Comparison of ENCODE assay signal across 8 mouse cellular contexts in genomic region chr2:124334655-124335054, GRCm38 (mm10).
DNase-seq lines count a peak whose midpoint lies in the region; ATAC-seq and TF ChIP-seq lines count a peak whose summit lies in the region.
"Not testable (repeated sequence)": the region's sequence is repeated elsewhere in the genome, so short reads cannot be mapped to it uniquely, and the experiment has no call there.

No protein-coding gene starts in this region.

- H3K4me3 ChIP-seq in forebrain, embryonic 14.5 days (ENCODE audit: low read depth, low read length); hindbrain, postnatal 0 days (ENCODE audit: low read length); lung, embryonic 14.5 days (ENCODE audit: low read depth, low read length); midbrain, embryonic 11.5 days (ENCODE audit: low read depth, low read length); stomach, postnatal 0 days (ENCODE audit: low read depth, low read length): not testable (repeated sequence)

- H3K36me3 ChIP-seq in forebrain, embryonic 14.5 days (ENCODE audit: control insufficient read depth, insufficient read depth, low read length); hindbrain, postnatal 0 days (ENCODE audit: insufficient read depth, low read length); lung, embryonic 14.5 days (ENCODE audit: insufficient read depth); midbrain, embryonic 11.5 days (ENCODE audit: control insufficient read depth, insufficient read depth, low read length); stomach, postnatal 0 days (ENCODE audit: control insufficient read depth, insufficient read depth, low read length): not testable (repeated sequence)

- not testable (repeated sequence) for H3K4me2 ChIP-seq in forebrain, embryonic 14.5 days (ENCODE audit: low read length); hindbrain, postnatal 0 days (ENCODE audit: low read depth, low read length); lung, embryonic 14.5 days; midbrain, embryonic 11.5 days; stomach, postnatal 0 days (replicated peaks; ENCODE audit: low read depth)

- ATAC-seq in forebrain, embryonic 14.5 days; hindbrain, postnatal 0 days; lung, embryonic 14.5 days (ENCODE audit: insufficient read depth); midbrain, embryonic 11.5 days (ENCODE audit: low FRiP score); stomach, postnatal 0 days (ENCODE audit: low FRiP score, low TSS enrichment): not testable (repeated sequence)

- 77% methylated on average over 2 of the region's 2 CpGs for WGBS in forebrain, embryonic 14.5 days
- 84% methylated on average over 2 of the region's 2 CpGs for WGBS in hindbrain, postnatal 0 days
- WGBS in lung, embryonic 14.5 days = 64% methylated on average over 2 of the region's 2 CpGs
- 85% methylated on average over 2 of the region's 2 CpGs for WGBS in midbrain, embryonic 11.5 days
- 65% methylated on average over 2 of the region's 2 CpGs for WGBS in stomach, postnatal 0 days

- TF ChIP-seq EP300 in stomach, postnatal 0 days (optimal IDR thresholded peaks at IDR 0.05) = not testable (repeated sequence)

- not testable (repeated sequence) for H3K27ac ChIP-seq in forebrain, embryonic 14.5 days (ENCODE audit: low read depth, low read length); hindbrain, postnatal 0 days; lung, embryonic 14.5 days (ENCODE audit: low read depth); midbrain, embryonic 11.5 days (ENCODE audit: low read depth, low read length); stomach, postnatal 0 days (replicated peaks)

- not testable (repeated sequence) for H3K27me3 ChIP-seq in forebrain, embryonic 14.5 days (replicated peaks; ENCODE audit: control insufficient read depth, insufficient read depth, low read length); hindbrain, postnatal 0 days (ENCODE audit: insufficient read depth, low read length); lung, embryonic 14.5 days (ENCODE audit: insufficient read depth, low read length); midbrain, embryonic 11.5 days (ENCODE audit: control insufficient read depth, insufficient read depth, low read length); stomach, postnatal 0 days (ENCODE audit: control insufficient read depth, insufficient read depth, low read length)

- not testable (repeated sequence) for H3K9ac ChIP-seq in forebrain, embryonic 14.5 days (ENCODE audit: low read length); hindbrain, postnatal 0 days (replicated peaks; ENCODE audit: low read length); lung, embryonic 14.5 days; midbrain, embryonic 11.5 days (ENCODE audit: low read length); stomach, postnatal 0 days (ENCODE audit: low read length)

- DNase-seq in 3134 (ENCODE audit: extremely low read depth, insufficient read length, low spot score) = peak; percentile 11
- peak; percentile 11 for DNase-seq in ZHBTc4 (ENCODE audit: low read depth, low spot score)
- peak; percentile 22 to 31 for DNase-seq in cerebellum, postnatal 10 days
- DNase-seq in forebrain, embryonic 14.5 days (ENCODE audit: low spot score) = peak; percentile 39
- not testable (repeated sequence) for DNase-seq in hindbrain, postnatal 0 days (ENCODE audit: low spot score); stomach, postnatal 0 days (ENCODE audit: low spot score)
- peak; percentile 39 for DNase-seq in lung, embryonic 14.5 days
- DNase-seq in midbrain, embryonic 11.5 days (ENCODE audit: low spot score, missing footprints) = peak; percentile 10

- H3K4me1 ChIP-seq in forebrain, embryonic 14.5 days (ENCODE audit: control insufficient read depth, insufficient read depth, low read length); hindbrain, postnatal 0 days (ENCODE audit: insufficient read depth, low read length); lung, embryonic 14.5 days (ENCODE audit: insufficient read depth); midbrain, embryonic 11.5 days (ENCODE audit: control insufficient read depth, insufficient read depth, low read length); stomach, postnatal 0 days (replicated peaks; ENCODE audit: control insufficient read depth, insufficient read depth): not testable (repeated sequence)

- TF ChIP-seq CTCF in hindbrain, postnatal 0 days (IDR thresholded peaks at IDR 0.05; ENCODE audit: low read depth) = peak; percentile 39; the same call in 1 of the 2 replicates
- peak; percentile 18; the same call in 1 of the 2 replicates for TF ChIP-seq CTCF in lung, embryonic 14.5 days (IDR thresholded peaks at IDR 0.05; ENCODE audit: low read depth)
- TF ChIP-seq CTCF in stomach, postnatal 0 days (IDR thresholded peaks at IDR 0.05; ENCODE audit: low read depth) = peak; percentile 48

- not testable (repeated sequence) for H3K9me3 ChIP-seq in forebrain, embryonic 14.5 days (replicated peaks; ENCODE audit: control insufficient read depth, low read length); hindbrain, postnatal 0 days (ENCODE audit: low read length); lung, embryonic 14.5 days (ENCODE audit: low read depth, low read length); midbrain, embryonic 11.5 days (ENCODE audit: control insufficient read depth, low read length); stomach, postnatal 0 days (ENCODE audit: control insufficient read depth, low read length)
